Mouse (Mus musculus) A20 (cell line): Measurements from ENCODE around the gene Capn7.
A peak's percentile ranks its signal among the peaks of the same experiment; 100 is the strongest.

Source experiments
- DNase-seq: peaks from one replicate; pipeline ENCODE4 v3.0.0-alpha.2; 2011; ENCODE audit warnings: low read depth, low spot score

The Capn7 gene

GRCm38 (mm10) chr14:31336369-31337155 is at the start of gene Capn7:
Gene Capn7 (plus strand): TSS chr14:31336638.
- peak; percentile 99 for DNase-seq

GRCm38 (mm10) chr14:31313192-31313591 is 23.2 kb upstream of the Capn7 start:
- peak; percentile 55 for DNase-seq

GRCm38 (mm10) chr14:31316613-31317012 is 19.8 kb upstream of the Capn7 start:
- DNase-seq, result no peak

- DNase-seq, result no peak
Observed at GRCm38 (mm10) chr14:31317754-31318153, 18.7 kb upstream of the Capn7 start.

GRCm38 (mm10) chr14:31319546-31319945 is 16.9 kb upstream of the Capn7 start:
- DNase-seq, result no peak

- DNase-seq, result no peak
Observed at GRCm38 (mm10) chr14:31321181-31321580, 15.3 kb upstream of the Capn7 start.

GRCm38 (mm10) chr14:31322191-31322590 is 14.2 kb upstream of the Capn7 start:
- no peak for DNase-seq

- DNase-seq, result peak; percentile 27
Observed at GRCm38 (mm10) chr14:31323189-31323588, 13.2 kb upstream of the Capn7 start.

GRCm38 (mm10) chr14:31323849-31324792 is 12.3 kb upstream of the Capn7 start, which contains the start of gene Dnah1:
Gene Dnah1 (minus strand): TSS chr14:31323896.
- peak; percentile 80 for DNase-seq

GRCm38 (mm10) chr14:31324851-31325250 is 11.6 kb upstream of the Capn7 start:
- DNase-seq, result peak; percentile 78

GRCm38 (mm10) chr14:31325551-31325950 is 10.9 kb upstream of the Capn7 start:
- peak; percentile 47 for DNase-seq

- DNase-seq, result no peak
Observed at GRCm38 (mm10) chr14:31326770-31327169, 9.7 kb upstream of the Capn7 start.

GRCm38 (mm10) chr14:31327196-31327595 is 9.2 kb upstream of the Capn7 start:
- peak; percentile 31 for DNase-seq

GRCm38 (mm10) chr14:31327681-31328080 is 8.8 kb upstream of the Capn7 start:
- DNase-seq, result peak; percentile 36

- no peak for DNase-seq
Observed at GRCm38 (mm10) chr14:31329741-31330140, 6.7 kb upstream of the Capn7 start.

GRCm38 (mm10) chr14:31330957-31331356 is 5.5 kb upstream of the Capn7 start:
- no peak for DNase-seq

- no peak for DNase-seq
Observed at GRCm38 (mm10) chr14:31335765-31336164, 673 bp upstream of the Capn7 start.

- peak; percentile 66 for DNase-seq
Observed at GRCm38 (mm10) chr14:31337406-31337805, 968 bp downstream of the Capn7 start.

GRCm38 (mm10) chr14:31337947-31338346 is 1.5 kb downstream of the Capn7 start:
- peak; percentile 58 for DNase-seq

- DNase-seq, result no peak
Observed at GRCm38 (mm10) chr14:31343241-31343640, 6.8 kb downstream of the Capn7 start.

- DNase-seq, result no peak
Observed at GRCm38 (mm10) chr14:31345367-31345766, 8.9 kb downstream of the Capn7 start.

GRCm38 (mm10) chr14:31362236-31362635 is 25.8 kb downstream of the Capn7 start:
- DNase-seq, result no peak
